Mouse (Mus musculus) MEL (cell line): ENCODE results near the gene Psmd8. TPM values are rescaled to one million over a fixed set of nuclear protein-coding genes. Genes with fewer than 3 reads are reported as not detected.
A peak's percentile ranks its signal among the peaks of the same experiment; 100 is the strongest.

ENCODE experiments used
- DNase-seq: peaks from one replicate; pipeline ENCODE4 v3.0.0; 2011; ENCODE audit warnings: low read depth, low spot score
- H3K27ac ChIP-seq: 2 replicates; pipeline ENCODE4 v1.5.1; 2012; ENCODE audit warnings: low read depth, mild to moderate bottlenecking, control low read depth, low read length, moderate library complexity; ENCODE audit not compliant: control insufficient read depth
- H3K27me3 ChIP-seq, 2 experiments: fragments of 150-350 bp in 1 of 2; sonication (generic) in 1 of 2; 2 replicates each; pipeline ENCODE4 v1.6.1; 2012; ENCODE audit warnings: low read length in 2 of 2, mild to moderate bottlenecking in 2 of 2, improper control_type of control experiment in 1 of 2, moderate library complexity in 1 of 2; ENCODE audit not compliant: insufficient read depth in 2 of 2, control insufficient read depth in 1 of 2
- H3K36me3 ChIP-seq, 2 experiments: 2 replicates each; pipeline ENCODE4 v1.6.1; 2012 to 2014; ENCODE audit warnings: low read length in 2 of 2, improper control_type of control experiment in 1 of 2, inconsistent platforms in 1 of 2, mild to moderate bottlenecking in 1 of 2; ENCODE audit not compliant: insufficient read depth in 2 of 2, control insufficient read depth in 1 of 2
- H3K4me1 ChIP-seq, 2 experiments: fragments of 150-350 bp in 1 of 2; sonication (generic) in 1 of 2; 2 replicates each; pipeline ENCODE4 v1.6.1; 2012; ENCODE audit warnings: low read length in 2 of 2, improper control_type of control experiment in 1 of 2, mild to moderate bottlenecking in 1 of 2; ENCODE audit not compliant: insufficient read depth in 2 of 2, control insufficient read depth in 1 of 2
- H3K4me3 ChIP-seq, 2 experiments: fragments of 150-350 bp in 1 of 2; sonication (generic) in 1 of 2; 2 replicates each; pipeline ENCODE4 v1.5.1; 2012; ENCODE audit warnings: low read depth in 2 of 2, low read length in 2 of 2, mild to moderate bottlenecking in 2 of 2, moderate library complexity in 2 of 2, control low read depth in 1 of 2, improper control_type of control experiment in 1 of 2; ENCODE audit not compliant: control insufficient read depth in 1 of 2, insufficient read depth in 1 of 2
- H3K79me2 ChIP-seq: 2 replicates; pipeline ENCODE4 v1.6.1; 2012; ENCODE audit warnings: mild to moderate bottlenecking, low read length, moderate library complexity; ENCODE audit not compliant: control insufficient read depth, poor library complexity, insufficient read depth
- H3K9ac ChIP-seq: 2 replicates; pipeline ENCODE4 v1.6.1; 2012; ENCODE audit warnings: low read depth, mild to moderate bottlenecking, control low read depth, low read length, moderate library complexity; ENCODE audit not compliant: control insufficient read depth, poor library complexity, severe bottlenecking
- H3K9me3 ChIP-seq: fragments of 150-350 bp; sonication (generic); replicated peaks from 2 replicates; pipeline ENCODE4 v1.6.1; 2012; ENCODE audit warnings: mild to moderate bottlenecking, low read length, improper control_type of control experiment, moderate library complexity; ENCODE audit not compliant: insufficient read depth
- BHLHE40 ChIP-seq: IDR thresholded peaks from 2 replicates; pipeline ENCODE4 v1.6.1; 2012; ENCODE audit warnings: low read depth, mild to moderate bottlenecking, inconsistent platforms, low read length, improper control_type of control experiment, borderline replicate concordance
- CHD1 ChIP-seq: IDR thresholded peaks from 2 replicates; pipeline ENCODE4 v1.6.1; 2012; ENCODE audit warnings: low read depth, mild to moderate bottlenecking, inconsistent platforms, low read length, improper control_type of control experiment
- E2F4 ChIP-seq: IDR thresholded peaks from 2 replicates; pipeline ENCODE4 v1.6.1; 2011; ENCODE audit warnings: low read depth, low read length, improper control_type of control experiment, borderline replicate concordance
- GABPA ChIP-seq: IDR thresholded peaks from 2 replicates; pipeline ENCODE4 v1.6.1; 2012; ENCODE audit warnings: low read depth, mild to moderate bottlenecking, inconsistent platforms, low read length, improper control_type of control experiment, moderate library complexity
- MAZ ChIP-seq: IDR thresholded peaks from 2 replicates; pipeline ENCODE4 v1.6.1; 2012; ENCODE audit warnings: low read depth, mild to moderate bottlenecking, inconsistent platforms, low read length, improper control_type of control experiment
- MXI1 ChIP-seq: IDR thresholded peaks from 2 replicates; pipeline ENCODE4 v1.6.1; 2011; ENCODE audit warnings: mild to moderate bottlenecking, low read depth, low read length, improper control_type of control experiment
- POLR2AphosphoS2 ChIP-seq: IDR thresholded peaks from 2 replicates; pipeline ENCODE4 v1.6.1; 2011; ENCODE audit warnings: low read length, improper control_type of control experiment
- UBTF ChIP-seq: IDR thresholded peaks from 2 replicates; pipeline ENCODE4 v1.6.1; 2012; ENCODE audit warnings: low read depth, mild to moderate bottlenecking, inconsistent platforms, low read length, improper control_type of control experiment, moderate library complexity, borderline replicate concordance; ENCODE audit not compliant: insufficient read depth
- ZKSCAN1 ChIP-seq: IDR thresholded peaks from 2 replicates; pipeline ENCODE4 v1.6.1; 2012; ENCODE audit warnings: low read depth, mild to moderate bottlenecking, inconsistent platforms, low read length, improper control_type of control experiment, moderate library complexity
- polyA plus RNA-seq, 2 experiments: library from polyadenylated mRNA; stranded (reverse) in 1 of 2; unstranded in 1 of 2; fragments of >175 nt in 1 of 2; fragments of >200 nt in 1 of 2; gene quantifications; 2 replicates each; pipeline versions ENCODE4 v1.2.1 to v1.2.4; 2012; ENCODE audit warnings: low replicate concordance in 2 of 2, low read depth in 1 of 2; ENCODE audit not compliant: insufficient read length in 2 of 2, insufficient read depth in 1 of 2, missing spikeins in 1 of 2
- total RNA-seq: library from RNA; depleted of rRNA; stranded (reverse); fragments of 300-350 nt; gene quantifications from 2 replicates; pipeline ENCODE4 v1.2.3, GENCODE M21; 2012

Psmd8 gene
- total and polyA plus RNA-seq, 3 experiments: 159 to 196 TPM; not detected in 1

- peak overlapping the region; percentile 77 to 89 for H3K4me3 ChIP-seq
- H3K27me3 ChIP-seq: no peaks in the 10 kb centered on the region
- TF ChIP-seq UBTF: 0 out of 2 replicates have a peak, but pooled peaks have one; percentile 66
- peak; percentile 44; the same call in 1 of the 2 replicates for TF ChIP-seq MAZ
- TF ChIP-seq MXI1: peak; percentile 94
- no peak for TF ChIP-seq CHD1
- TF ChIP-seq, all 39 proteins: peak for 3
- H3K79me2 ChIP-seq: no peaks in the 10 kb centered on the region
- H3K4me1 ChIP-seq: peaks cover 0 to 11% of the 10 kb centered on the region in 2 experiments; a peak in 2 of 4 replicates
- no peaks in the 10 kb centered on the region; a peak in 1 of 4 replicates for H3K36me3 ChIP-seq
- no peak for DNase-seq
- peak overlapping the region; percentile 19; the same call in 1 of the 2 replicates for H3K27ac ChIP-seq
- H3K9ac ChIP-seq: peak overlapping the region; percentile 64
- H3K9me3 ChIP-seq: no peaks in the 10 kb centered on the region
These were observed 9.5 kb downstream of the Psmd8 start for GRCm38 (mm10) chr7:29170755-29171561.

GRCm38 (mm10) chr7:29170066-29170754 is 10.3 kb downstream of the Psmd8 start, which contains the start of the genes Ggn and Spred3:
TSS of gene Ggn (plus strand) at chr7:29170210.
TSS of gene Spred3 (minus strand) at chr7:29170411.
- H3K4me1 ChIP-seq: peaks cover 0 to 11% of the 10 kb centered on the region in 2 experiments; a peak in 2 of 4 replicates
- H3K9ac ChIP-seq: peak within 1 kb of the TSS; percentile 64
- no peaks in the 10 kb centered on the region; a peak in 1 of 4 replicates for H3K36me3 ChIP-seq
- DNase-seq: peak; percentile 94
- no peak for TF ChIP-seq POLR2AphosphoS2
- TF ChIP-seq BHLHE40: no peak
- TF ChIP-seq GABPA: 0 out of 2 replicates have a peak, but pooled peaks have one; percentile 31
- peak; percentile 61; the same call in 1 of the 2 replicates for TF ChIP-seq E2F4
- TF ChIP-seq ZKSCAN1: no peak
- no peaks in the 10 kb centered on the region for H3K27me3 ChIP-seq
- H3K27ac ChIP-seq: peak within 1 kb of the TSS; percentile 35
- peak within 1 kb of the TSS; percentile 77 to 89 for H3K4me3 ChIP-seq
- H3K79me2 ChIP-seq: no peaks in the 10 kb centered on the region
- no peaks in the 10 kb centered on the region for H3K9me3 ChIP-seq
